18 mouse cellular contexts compared by ENCODE assay signal in the genomic region with DNA sequence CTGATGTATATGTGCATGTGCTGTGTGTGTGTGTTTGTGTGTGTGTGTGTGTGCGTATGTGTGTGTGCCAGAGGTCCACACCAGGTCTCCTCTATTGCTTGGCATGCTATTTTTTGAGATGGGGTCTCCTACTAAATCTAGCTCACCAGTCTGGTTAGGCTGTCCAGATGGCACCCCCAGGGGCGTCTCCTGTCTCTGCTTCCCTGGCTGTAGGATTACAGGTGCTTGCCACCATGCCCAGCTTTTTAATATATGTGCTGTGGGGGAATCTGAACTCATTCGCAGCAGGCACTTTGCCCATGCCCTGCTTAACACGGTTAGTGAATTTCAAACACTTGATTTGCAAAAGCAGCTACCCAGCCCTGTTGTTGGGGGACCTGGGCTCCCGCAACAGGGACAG. TPM values are rescaled to one million over a fixed set of nuclear protein-coding genes. Genes with fewer than 3 reads are reported as not detected.
"Had no signal": no experiment of that assay in that cellular context is flagged by ENCODE, and none has a peak within 500 bp of the region (broad histone marks: within the 10 kb centered on the region; RNA-seq: fewer than 3 reads in every experiment).

No protein-coding gene starts in this region.

- H3K27ac ChIP-seq: neural tube, embryonic 15.5 days; stomach, embryonic 15.5 days; stomach, postnatal 0 days had no signal

- H3K36me3 ChIP-seq: neural tube, embryonic 15.5 days; stomach, embryonic 15.5 days had no signal

- DNase-seq: retina, postnatal 1 day; right cerebral cortex, adult 18-20 months; right cerebral cortex, postnatal 14 days; right cerebral cortex, postnatal 25 days; right cerebral cortex, postnatal 4 days; spleen, adult 18-20 months; thymus, adult 18-20 months; thymus, adult 2 months; thymus, postnatal 14 days; thymus, postnatal 25 days; thymus, postnatal 36 days; thymus, postnatal 4 days had no signal

- H3K4me2 ChIP-seq: neural tube, embryonic 15.5 days; stomach, embryonic 15.5 days had no signal

- H3K9ac ChIP-seq: neural tube, embryonic 15.5 days; stomach, embryonic 15.5 days had no signal

- H3K27me3 ChIP-seq: neural tube, embryonic 15.5 days; stomach, embryonic 15.5 days had no signal

- H3K4me3 ChIP-seq: neural tube, embryonic 15.5 days; stomach, embryonic 15.5 days had no signal

- H3K4me1 ChIP-seq: neural tube, embryonic 15.5 days; stomach, embryonic 15.5 days had no signal

- H3K9me3 ChIP-seq: neural tube, embryonic 15.5 days; stomach, embryonic 15.5 days had no signal

RNA-seq across cellular contexts. Expression of a gene that starts 29.5 kb away (rescaled TPM):
- total RNA-seq: neutrophil, adult 5-6 weeks had no signal
- polyA plus RNA-seq: neural tube, embryonic 14.5 days; small intestine, adult 2 months had no signal
